Mouse (Mus musculus) stomach, postnatal 0 days (tissue): ENCODE measurements around the gene Rgp1.

Experiments used
- CTCF ChIP-seq: IDR thresholded peaks from 2 replicates; pipeline ENCODE4 v1.5.1; 2016; ENCODE audit warnings: antibody characterized with exemption, low read depth, mild to moderate bottlenecking, moderate library complexity
- EP300 ChIP-seq: optimal IDR thresholded peaks from 2 replicates; pipeline ENCODE3; 2016; ENCODE audit warnings: antibody characterized with exemption

DNA sequence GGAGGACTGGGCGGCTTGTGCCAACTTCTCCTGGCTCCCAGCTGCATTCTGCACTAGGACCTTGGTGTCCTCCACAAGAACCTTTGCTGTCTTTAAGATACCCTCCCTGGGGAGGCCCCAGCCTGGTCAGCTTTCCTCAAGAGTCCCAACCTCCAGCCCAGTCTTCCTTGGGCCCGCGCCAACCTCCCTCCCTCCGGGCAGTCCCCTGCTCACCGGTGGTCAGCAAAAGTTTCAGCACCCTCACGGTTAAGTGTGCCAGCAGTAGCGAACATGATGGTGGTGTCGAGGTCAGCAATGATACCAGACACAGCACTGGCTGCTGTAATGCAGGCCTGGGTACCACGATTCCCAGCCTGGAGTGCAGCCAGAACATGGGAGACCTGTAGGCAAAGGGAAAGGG lies 42.5 kb upstream of the Rgp1 start:
- TF ChIP-seq CTCF (no peak), EP300 (no peak)
